ENCODE assay signal across 13 mouse cellular contexts in genomic region chr12:108619853-108620416, GRCm38 (mm10).
A peak's percentile ranks its signal among the peaks of the same experiment; 100 is the strongest.
DNase-seq lines count a peak whose midpoint lies in the region; ATAC-seq and TF ChIP-seq lines count a peak whose summit lies in the region.
"Had no signal": no experiment of that assay in that cellular context is flagged by ENCODE, and none has a peak within 500 bp of the region (broad histone marks: within the 10 kb centered on the region; RNA-seq: fewer than 3 reads in every experiment).

No protein-coding gene starts in this region.

- H3K36me3 ChIP-seq in hindbrain, postnatal 0 days (ENCODE audit: insufficient read depth, low read length): 0 out of 2 replicates have a peak, but pooled peaks cover 4% of the 10 kb centered on the region
- H3K36me3 ChIP-seq in hindbrain, embryonic 14.5 days (replicated peaks; ENCODE audit: control insufficient read depth, insufficient read depth): 0 out of 2 replicates have a peak, but pooled peaks cover 3% of the 10 kb centered on the region
- H3K36me3 ChIP-seq in neural tube, embryonic 13.5 days: peaks cover 11% of the 10 kb centered on the region; the same call in 1 of the 2 replicates
- H3K36me3 ChIP-seq: liver, embryonic 12.5 days had no signal

- intact Hi-C loops in gastrocnemius, postnatal 14 days (cut with DNase I; ENCODE audit: low total_unique reads): loop anchor here (10.0 kb wide), 1 partner anchor 65 kb away; no protein-coding TSS in a partner anchor

- no peak overlapping the region for H3K9ac ChIP-seq in hindbrain, postnatal 0 days (replicated peaks; ENCODE audit: low read length)
- no peak overlapping the region for H3K9ac ChIP-seq in hindbrain, embryonic 14.5 days
- no peak overlapping the region for H3K9ac ChIP-seq in neural tube, embryonic 13.5 days
- H3K9ac ChIP-seq: embryonic facial prominence, embryonic 12.5 days; liver, embryonic 12.5 days had no signal

- peak; percentile 18 for TF ChIP-seq CTCF in hindbrain, postnatal 0 days (IDR thresholded peaks at IDR 0.05; ENCODE audit: low read depth)

- H3K9me3 ChIP-seq in hindbrain, postnatal 0 days (ENCODE audit: low read length): no peaks in the 10 kb centered on the region
- no peaks in the 10 kb centered on the region for H3K9me3 ChIP-seq in hindbrain, embryonic 14.5 days (ENCODE audit: control insufficient read depth, low read length)
- no peaks in the 10 kb centered on the region for H3K9me3 ChIP-seq in neural tube, embryonic 13.5 days
- H3K9me3 ChIP-seq: embryonic facial prominence, embryonic 12.5 days; liver, embryonic 12.5 days; midbrain, embryonic 10.5 days had no signal

- WGBS in hindbrain, postnatal 0 days: 85% methylated on average over 7 of the region's 7 CpGs
- WGBS in hindbrain, embryonic 14.5 days: 94% methylated on average over 7 of the region's 7 CpGs
- WGBS in neural tube, embryonic 13.5 days: 94% methylated on average over 7 of the region's 7 CpGs

- peak; percentile 15 for DNase-seq in hindbrain, postnatal 0 days (ENCODE audit: low spot score)
- DNase-seq in hindbrain, embryonic 14.5 days (ENCODE audit: low spot score): no peak
- no peak for DNase-seq in neural tube, embryonic 10.5 days (ENCODE audit: extremely low spot score, low spot score)
- peak; percentile 37 for DNase-seq in cerebellum, adult 9-11 months
- DNase-seq in kidney, postnatal 36 days: peak; percentile 55 to 69
- no peak for DNase-seq in gastrocnemius, postnatal 14 days
- DNase-seq in lung, postnatal 10 days: no peak
- DNase-seq: adrenal gland, postnatal 25 days had no signal

- no peak for ATAC-seq in hindbrain, postnatal 0 days
- no peak for ATAC-seq in hindbrain, embryonic 14.5 days (ENCODE audit: low FRiP score)
- no peak for ATAC-seq in neural tube, embryonic 13.5 days (ENCODE audit: low read depth)
- ATAC-seq: liver, embryonic 12.5 days had no signal

- H3K27ac ChIP-seq in hindbrain, postnatal 0 days: peak overlapping the region; percentile 26; the same call in 1 of the 2 replicates
- no peak overlapping the region for H3K27ac ChIP-seq in hindbrain, embryonic 14.5 days
- 0 out of 2 replicates have a peak overlapping the region, but pooled peaks have one; percentile 13 for H3K27ac ChIP-seq in neural tube, embryonic 13.5 days (replicated peaks)
- H3K27ac ChIP-seq: embryonic facial prominence, embryonic 12.5 days; liver, embryonic 12.5 days; midbrain, embryonic 10.5 days had no signal

- H3K4me3 ChIP-seq in hindbrain, postnatal 0 days (ENCODE audit: low read length): no peak overlapping the region
- H3K4me3 ChIP-seq in hindbrain, embryonic 14.5 days (replicated peaks; ENCODE audit: low read length): no peak overlapping the region
- no peak overlapping the region for H3K4me3 ChIP-seq in neural tube, embryonic 13.5 days
- H3K4me3 ChIP-seq: embryonic facial prominence, embryonic 12.5 days; liver, embryonic 12.5 days; midbrain, embryonic 10.5 days; myocyte had no signal

- no peaks in the 10 kb centered on the region for H3K27me3 ChIP-seq in hindbrain, postnatal 0 days (ENCODE audit: insufficient read depth, low read length)
- H3K27me3 ChIP-seq in hindbrain, embryonic 14.5 days (ENCODE audit: control insufficient read depth, insufficient read depth, low read length): no peaks in the 10 kb centered on the region
- no peaks in the 10 kb centered on the region for H3K27me3 ChIP-seq in neural tube, embryonic 13.5 days
- H3K27me3 ChIP-seq: embryonic facial prominence, embryonic 12.5 days; liver, embryonic 12.5 days had no signal

- H3K4me1 ChIP-seq in hindbrain, postnatal 0 days (ENCODE audit: insufficient read depth, low read length): no peaks in the 10 kb centered on the region; the same call in 1 of the 2 replicates
- 0 out of 2 replicates have a peak, but pooled peaks cover 7% of the 10 kb centered on the region for H3K4me1 ChIP-seq in hindbrain, embryonic 14.5 days (replicated peaks; ENCODE audit: control insufficient read depth, insufficient read depth, low read length)
- peaks cover 25% of the 10 kb centered on the region; the same call in 1 of the 2 replicates for H3K4me1 ChIP-seq in neural tube, embryonic 13.5 days (replicated peaks)
- H3K4me1 ChIP-seq: midbrain, embryonic 10.5 days had no signal

- no peak overlapping the region for H3K4me2 ChIP-seq in hindbrain, postnatal 0 days (ENCODE audit: low read depth, low read length)
- no peak overlapping the region for H3K4me2 ChIP-seq in hindbrain, embryonic 14.5 days (replicated peaks)
- no peak overlapping the region for H3K4me2 ChIP-seq in neural tube, embryonic 13.5 days
- H3K4me2 ChIP-seq: embryonic facial prominence, embryonic 12.5 days; liver, embryonic 12.5 days had no signal

Comparison
In these comparisons a context has a peak if more than half of its experiments do, and no peak if none do; other contexts are left out.
1. DNase-seq: peak in hindbrain, postnatal 0 days (single experiment), cerebellum, adult 9-11 months (single experiment) and kidney, postnatal 36 days (2 of 2); none in hindbrain, embryonic 14.5 days (single experiment), neural tube, embryonic 10.5 days (single experiment), gastrocnemius, postnatal 14 days (single experiment) and lung, postnatal 10 days (single experiment).